Mouse (Mus musculus) brain, embryonic 14.5 days (tissue): Measurements from ENCODE around the gene Gen1. TPM values are rescaled to one million over a fixed set of nuclear protein-coding genes. Genes with fewer than 3 reads are reported as not detected.

ENCODE experiments used
- DNase-seq: peaks from one replicate; pipeline ENCODE4 v3.0.0-alpha.2; 2011; ENCODE audit warnings: low read depth
- CTCF ChIP-seq: fragments of 200-500 bp; IDR thresholded peaks from 2 replicates; pipeline ENCODE4 v1.5.1; 2012; ENCODE audit warnings: inconsistent platforms, mild to moderate bottlenecking, moderate library complexity, borderline replicate concordance; ENCODE audit not compliant: insufficient read depth, insufficient read length; ENCODE audit errors: extremely low read depth
- POLR2A ChIP-seq: fragments of 200-500 bp; IDR thresholded peaks from 2 replicates; pipeline ENCODE4 v1.6.1; 2012; ENCODE audit warnings: mild to moderate bottlenecking, inconsistent platforms, borderline replicate concordance; ENCODE audit not compliant: poor library complexity, insufficient read depth, insufficient read length, severe bottlenecking; ENCODE audit errors: extremely low read depth
- polyA plus RNA-seq: library from polyadenylated mRNA; depleted of rRNA; stranded (reverse); fragments of >200 nt; gene quantifications from 2 replicates; pipeline ENCODE4 v1.2.3, GENCODE M21; 2012; rRNA removed

Gen1 gene
- polyA plus RNA-seq = 2.1 and 2.3 TPM in 2 replicates

- peak; percentile 98 for DNase-seq
- TF ChIP-seq CTCF (no peak), POLR2A (peak; percentile 95)
Observed at GRCm38 (mm10) chr12:11265382-11266281, at the start of gene Gen1, which contains the start of gene Smc6. Gene Gen1, minus strand, starts transcription at chr12:11265801. Gene Smc6, plus strand, starts transcription at chr12:11265886.

- DNase-seq = peak; percentile 47
- TF ChIP-seq POLR2A (no peak), CTCF (no peak)
Observed at GRCm38 (mm10) chr12:11313840-11314239, 48.2 kb upstream of the Gen1 start.

GRCm38 (mm10) chr12:11311106-11311505 is 45.5 kb upstream of the Gen1 start:
- TF ChIP-seq CTCF (no peak), POLR2A (no peak)
- DNase-seq = no peak

GRCm38 (mm10) chr12:11306753-11307645 is 41.4 kb upstream of the Gen1 start:
- DNase-seq = no peak
- TF ChIP-seq POLR2A = no peak
- no peak for TF ChIP-seq CTCF

GRCm38 (mm10) chr12:11300858-11301257 is 35.3 kb upstream of the Gen1 start:
- DNase-seq = no peak
- TF ChIP-seq POLR2A (no peak), CTCF (no peak)

- TF ChIP-seq CTCF = no peak
- TF ChIP-seq POLR2A = no peak
Observed at GRCm38 (mm10) chr12:11286382-11286781, 20.8 kb upstream of the Gen1 start.

GRCm38 (mm10) chr12:11281584-11281983 is 16.0 kb upstream of the Gen1 start:
- DNase-seq = no peak
- no peak for TF ChIP-seq CTCF
- TF ChIP-seq POLR2A = no peak

More at GRCm38 (mm10) chr12:11286382-11286781, 20.8 kb upstream of the Gen1 start:
- DNase-seq = no peak

GRCm38 (mm10) chr12:11279886-11280285 is 14.3 kb upstream of the Gen1 start:
- no peak for TF ChIP-seq POLR2A
- DNase-seq = no peak

GRCm38 (mm10) chr12:11277207-11277606 is 11.6 kb upstream of the Gen1 start:
- no peak for DNase-seq
- TF ChIP-seq CTCF (no peak), POLR2A (no peak)

- no peak for DNase-seq
- TF ChIP-seq CTCF (no peak), POLR2A (no peak)
Observed at GRCm38 (mm10) chr12:11276632-11277031, 11.0 kb upstream of the Gen1 start.

- no peak for DNase-seq
- no peak for TF ChIP-seq POLR2A
- no peak for TF ChIP-seq CTCF
Observed at GRCm38 (mm10) chr12:11273185-11273584, 7.6 kb upstream of the Gen1 start.
